ENCODE assay signal across 25 mouse cellular contexts in the genomic region with DNA sequence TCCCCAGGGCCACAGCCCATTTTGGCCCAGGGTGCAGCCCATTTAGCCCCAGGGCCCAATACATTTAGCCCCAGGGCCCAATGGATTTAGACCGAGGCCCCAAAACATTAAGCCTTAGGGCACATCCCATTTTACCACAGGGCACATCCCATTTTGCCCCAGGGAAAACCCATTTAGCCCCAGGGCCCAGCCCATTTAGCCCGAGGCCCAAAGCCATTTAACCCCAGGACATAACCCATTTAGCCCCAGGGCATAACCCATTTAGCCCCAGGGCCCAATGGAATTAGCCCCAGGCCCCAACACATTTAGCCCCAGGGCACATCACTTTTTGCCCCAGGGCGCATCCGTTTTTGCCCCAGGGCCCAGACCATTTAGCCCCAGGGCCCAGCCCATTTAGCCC. TPM values are rescaled to one million over a fixed set of nuclear protein-coding genes. Genes with fewer than 3 reads are reported as not detected.
A peak's percentile ranks its signal among the peaks of the same experiment; 100 is the strongest.
DNase-seq lines count a peak whose midpoint lies in the region; ATAC-seq lines count a peak whose summit lies in the region.
"Had no signal": no experiment of that assay in that cellular context is flagged by ENCODE, and none has a peak within 500 bp of the region (broad histone marks: within the 10 kb centered on the region; RNA-seq: fewer than 3 reads in every experiment).

No protein-coding gene starts in this region.

- H3K4me1 ChIP-seq in hindbrain, embryonic 11.5 days (replicated peaks; ENCODE audit: control insufficient read depth, insufficient read depth, low read length): no peaks in the 10 kb centered on the region
- no peaks in the 10 kb centered on the region for H3K4me1 ChIP-seq in hindbrain, embryonic 12.5 days
- H3K4me1 ChIP-seq: hindbrain, embryonic 13.5 days; intestine, embryonic 15.5 days; megakaryocyte, embryonic 14.5 days had no signal

- WGBS in hindbrain, embryonic 11.5 days: 79% methylated on average over 4 of the region's 4 CpGs
- WGBS in hindbrain, embryonic 12.5 days: 78% methylated on average over 4 of the region's 4 CpGs

- no peak overlapping the region for H3K4me2 ChIP-seq in hindbrain, embryonic 11.5 days (replicated peaks; ENCODE audit: low read depth, low read length)
- no peak overlapping the region for H3K4me2 ChIP-seq in hindbrain, embryonic 12.5 days (replicated peaks)
- H3K4me2 ChIP-seq: hindbrain, embryonic 13.5 days; intestine, embryonic 15.5 days had no signal

- ATAC-seq in hindbrain, embryonic 11.5 days (ENCODE audit: low FRiP score): no peak
- ATAC-seq in hindbrain, embryonic 12.5 days (ENCODE audit: low FRiP score): no peak
- ATAC-seq: forebrain, embryonic 16.5 days; intestine, embryonic 15.5 days had no signal

- peak; percentile 29 for DNase-seq in hindbrain, embryonic 11.5 days (ENCODE audit: low spot score)
- DNase-seq in CD4-positive helper T cell, adult 2 months (ENCODE audit: low read depth, low spot score): peak; percentile 18
- peak; percentile 3 for DNase-seq in c-Kit-negative CD71-positive TER-119-positive erythroid progenitor cells, embryonic 14.5 days (ENCODE audit: low read depth, low spot score)
- DNase-seq in splenic B cell, adult 2 months (ENCODE audit: low read depth, low spot score): peak; percentile 11
- no peak for DNase-seq in left cerebral cortex, adult 8-10 months (ENCODE audit: low spot score in 2 of 2)
- no peak for DNase-seq in layer of hippocampus, adult 9-11 months
- DNase-seq: adrenal gland, postnatal 36 days; cerebellum, postnatal 10 days; gastrocnemius, postnatal 14 days; lung, postnatal 10 days; thymus, adult 18-20 months had no signal

- H3K36me3 ChIP-seq in hindbrain, embryonic 11.5 days (ENCODE audit: control insufficient read depth, insufficient read depth, low read length): no peaks in the 10 kb centered on the region
- no peaks in the 10 kb centered on the region for H3K36me3 ChIP-seq in hindbrain, embryonic 12.5 days
- H3K36me3 ChIP-seq in splenic B cell, adult 2 months (ENCODE audit: control insufficient read depth, insufficient read depth, low read length, poor library complexity, severe bottlenecking): no peaks in the 10 kb centered on the region
- H3K36me3 ChIP-seq: intestine, embryonic 15.5 days had no signal

- H3K9me3 ChIP-seq in hindbrain, embryonic 11.5 days (ENCODE audit: control insufficient read depth, low read length): peaks cover 53% of the 10 kb centered on the region
- peaks cover 70% of the 10 kb centered on the region for H3K9me3 ChIP-seq in hindbrain, embryonic 12.5 days (replicated peaks)
- H3K9me3 ChIP-seq: hindbrain, embryonic 13.5 days; megakaryocyte, embryonic 14.5 days had no signal

- H3K27me3 ChIP-seq in hindbrain, embryonic 11.5 days (ENCODE audit: control insufficient read depth, insufficient read depth, low read length): no peaks in the 10 kb centered on the region
- no peaks in the 10 kb centered on the region for H3K27me3 ChIP-seq in hindbrain, embryonic 12.5 days
- no peaks in the 10 kb centered on the region for H3K27me3 ChIP-seq in splenic B cell, adult 2 months (ENCODE audit: control insufficient read depth, insufficient read depth, low read length, poor library complexity, severe bottlenecking)
- H3K27me3 ChIP-seq: hindbrain, embryonic 13.5 days; intestine, embryonic 15.5 days; megakaryocyte, embryonic 14.5 days had no signal

- H3K4me3 ChIP-seq in hindbrain, embryonic 11.5 days (ENCODE audit: low read depth, low read length): no peak overlapping the region
- no peak overlapping the region for H3K4me3 ChIP-seq in hindbrain, embryonic 12.5 days
- H3K4me3 ChIP-seq: hindbrain, embryonic 13.5 days; intestine, embryonic 15.5 days; megakaryocyte, embryonic 14.5 days had no signal

- H3K9ac ChIP-seq in hindbrain, embryonic 11.5 days (ENCODE audit: low read depth, low read length): no peak overlapping the region
- H3K9ac ChIP-seq in hindbrain, embryonic 12.5 days: no peak overlapping the region
- H3K9ac ChIP-seq: hindbrain, embryonic 13.5 days; intestine, embryonic 15.5 days had no signal

- H3K27ac ChIP-seq in hindbrain, embryonic 11.5 days (ENCODE audit: low read depth, low read length): no peak overlapping the region
- H3K27ac ChIP-seq in hindbrain, embryonic 12.5 days: no peak overlapping the region
- H3K27ac ChIP-seq: hindbrain, embryonic 13.5 days; intestine, embryonic 15.5 days; kidney, postnatal 0 days had no signal

RNA-seq across cellular contexts. Expression of a gene that starts 23.4 kb away (rescaled TPM):
- not detected in 2 replicates for polyA plus RNA-seq in hindbrain, embryonic 11.5 days (2014; fragmentation: Nextera tagmentation; extraction: Ambion mirVana)
- polyA plus RNA-seq in hindbrain, embryonic 12.5 days (2016; fragmentation: Nextera tagmentation; extraction: Ambion mirVana): not detected in 2 replicates
- total RNA-seq in left cerebral cortex, adult 8-10 months (2022): not detected
- total RNA-seq: adrenal gland, postnatal 36 days; gastrocnemius, postnatal 14 days; heart, adult 8-10 months; layer of hippocampus, adult 8-10 months; monocyte, adult 5-6 weeks; neutrophil, adult 5-6 weeks had no signal
- polyA plus RNA-seq: forebrain, embryonic 16.5 days; heart, postnatal 0 days; hindbrain, embryonic 13.5 days; intestine, embryonic 15.5 days; kidney, postnatal 0 days; limb, embryonic 14.5 days; liver, embryonic 16.5 days; small intestine, adult 2 months had no signal

Comparison
In these comparisons a context has a peak if more than half of its experiments do, and no peak if none do; other contexts are left out.
1. DNase-seq: peak in hindbrain, embryonic 11.5 days (single experiment), CD4-positive helper T cell, adult 2 months (single experiment), c-Kit-negative CD71-positive TER-119-positive erythroid progenitor cells, embryonic 14.5 days (single experiment) and splenic B cell, adult 2 months (single experiment); none in left cerebral cortex, adult 8-10 months (0 of 2) and layer of hippocampus, adult 9-11 months (single experiment).